Mouse (Mus musculus) limb, embryonic 11.5 days (tissue): ENCODE measurements around the gene Psma6. TPM values are rescaled to one million over a fixed set of nuclear protein-coding genes. Genes with fewer than 3 reads are reported as not detected.

ENCODE experiments used
- ATAC-seq: fragments of 200-750 bp; cut with Nextera tagmentation; 2 replicates; pipeline ENCODE4 v1.8.0; 2017; ENCODE audit warnings: low read depth; ENCODE audit not compliant: insufficient number of reproducible peaks, low FRiP score, low TSS enrichment
- DNase-seq: peaks from one replicate; pipeline ENCODE4 v3.0.0-alpha.2; 2015; ENCODE audit warnings: low spot score
- H3K27ac ChIP-seq: fragments of 300-500 bp; sonication (generic); replicated peaks from 2 replicates; pipeline ENCODE4 v1.5.1; 2014; ENCODE audit warnings: low read depth, mild to moderate bottlenecking, low read length
- H3K27me3 ChIP-seq: fragments of 300-500 bp; sonication (generic); 2 replicates; pipeline ENCODE4 v1.6.1; 2014; ENCODE audit warnings: mild to moderate bottlenecking, low read length, mixed read lengths; ENCODE audit not compliant: control insufficient read depth, insufficient read depth
- H3K36me3 ChIP-seq: fragments of 300-500 bp; sonication (generic); 2 replicates; pipeline ENCODE4 v1.6.1; 2014; ENCODE audit warnings: mild to moderate bottlenecking, low read length, moderate library complexity, mixed read lengths; ENCODE audit not compliant: control insufficient read depth, insufficient read depth
- H3K4me1 ChIP-seq: fragments of 300-500 bp; sonication (generic); 2 replicates; pipeline ENCODE4 v1.6.1; 2014; ENCODE audit warnings: low read length, mixed read lengths; ENCODE audit not compliant: control insufficient read depth, insufficient read depth
- H3K4me2 ChIP-seq: fragments of 300-500 bp; sonication (generic); 2 replicates; pipeline ENCODE4 v1.6.1; 2014; ENCODE audit warnings: low read depth, mild to moderate bottlenecking, moderate library complexity; ENCODE audit not compliant: severe bottlenecking
- H3K4me3 ChIP-seq: fragments of 300-500 bp; sonication (generic); 2 replicates; pipeline ENCODE4 v1.5.1; 2014; ENCODE audit warnings: low read depth, low read length
- H3K9ac ChIP-seq: fragments of 300-500 bp; sonication (generic); 2 replicates; pipeline ENCODE4 v1.6.1; 2014; ENCODE audit warnings: mild to moderate bottlenecking, low read length
- H3K9me3 ChIP-seq: fragments of 300-500 bp; sonication (generic); 2 replicates; pipeline ENCODE4 v1.6.1; 2016; ENCODE audit warnings: low read length; ENCODE audit not compliant: control insufficient read depth
- WGBS: fragments of 180-500 bp; shearing (Covaris S2); extraction: QIAGEN DNeasy Blood & Tissue Kit; methylation state at CpG from one replicate; pipeline ENCODE4 v1.1.7; 2014; 5-methylcytosine and 5-hydroxymethylcytosine counted together
- polyA plus RNA-seq: library from polyadenylated mRNA; unstranded; fragments of >200 nt; fragmentation: Nextera tagmentation; extraction: Ambion mirVana; gene quantifications from 2 replicates; pipeline ENCODE4 v1.2.1, GENCODE M21; 2014

Psma6 gene
- polyA plus RNA-seq, 1 experiment from 2014 or later: 499 TPM

GRCm38 (mm10) chr12:55465401-55465983 lies 81.5 kb downstream of the Psma6 start:
- 86% methylated on average over 17 of the region's 17 CpGs for WGBS
- H3K9ac ChIP-seq: no peak overlapping the region
- H3K4me2 ChIP-seq: no peak overlapping the region
- DNase-seq (no peak), ATAC-seq (no peak)
- H3K4me1 ChIP-seq: peaks cover 19% of the 10 kb centered on the region; the same call in 1 of the 2 replicates
- H3K27me3 ChIP-seq: no peaks in the 10 kb centered on the region
- no peak overlapping the region for H3K4me3 ChIP-seq
- no peak overlapping the region for H3K27ac ChIP-seq
- no peaks in the 10 kb centered on the region for H3K9me3 ChIP-seq
- no peaks in the 10 kb centered on the region for H3K36me3 ChIP-seq

- DNase-seq: no peak
- WGBS: 80% methylated on average over 7 of the region's 7 CpGs
- Histone ChIP-seq H3K27ac (no peak overlapping the region), H3K27me3 (no peaks in the 10 kb centered on the region), H3K4me3 (no peak overlapping the region), H3K4me2 (no peak overlapping the region), H3K36me3 (no peaks in the 10 kb centered on the region), H3K9ac (no peak overlapping the region), H3K4me1 (peaks cover 21% of the 10 kb centered on the region; the same call in 1 of the 2 replicates), H3K9me3 (no peaks in the 10 kb centered on the region)
- ATAC-seq: no peak
These were observed 82.2 kb downstream of the Psma6 start for GRCm38 (mm10) chr12:55466088-55466701.

- no peak overlapping the region for H3K9ac ChIP-seq
- H3K4me3 ChIP-seq: no peak overlapping the region
- no peak for DNase-seq
- H3K4me1 ChIP-seq: peaks cover 17% of the 10 kb centered on the region; the same call in 1 of the 2 replicates
- no peak for ATAC-seq
- no peaks in the 10 kb centered on the region for H3K9me3 ChIP-seq
- H3K27me3 ChIP-seq: no peaks in the 10 kb centered on the region
- H3K27ac ChIP-seq: no peak overlapping the region
- no peak overlapping the region for H3K4me2 ChIP-seq
- 73% methylated on average over 5 of the region's 5 CpGs for WGBS
- H3K36me3 ChIP-seq: no peaks in the 10 kb centered on the region
These were observed 82.8 kb downstream of the Psma6 start for GRCm38 (mm10) chr12:55466816-55467215.

GRCm38 (mm10) chr12:55467331-55468180 lies 83.5 kb downstream of the Psma6 start:
- Histone ChIP-seq H3K9ac (no peak overlapping the region), H3K4me1 (peaks cover 17% of the 10 kb centered on the region; the same call in 1 of the 2 replicates), H3K36me3 (no peaks in the 10 kb centered on the region), H3K4me2 (no peak overlapping the region), H3K4me3 (no peak overlapping the region), H3K27ac (no peak overlapping the region), H3K27me3 (no peaks in the 10 kb centered on the region), H3K9me3 (no peaks in the 10 kb centered on the region)
- 56% methylated on average over 10 of the region's 10 CpGs for WGBS
- ATAC-seq: no peak
- no peak for DNase-seq

Other genes with a start within 250 kb of the Psma6 start
- gene Srp54b, start 229.1 kb upstream of the Psma6 start, polyA plus RNA-seq: 50.8 and 51.2 TPM in 2 replicates
- 4.8 and 5.5 TPM in 2 replicates for gene 1700047I17Rik2, start 184.6 kb upstream of the Psma6 start, polyA plus RNA-seq
- 64.9 and 72.0 TPM in 2 replicates for gene Srp54c, start 154.1 kb upstream of the Psma6 start, polyA plus RNA-seq
- 17.1 and 20.4 TPM in 2 replicates for gene 1110008L16Rik, start 84.6 kb upstream of the Psma6 start, polyA plus RNA-seq
- gene Ppp2r3c, start 81.2 kb upstream of the Psma6 start, polyA plus RNA-seq: 28.2 and 30.0 TPM in 2 replicates
- gene Nfkbia, start 108.4 kb downstream of the Psma6 start, polyA plus RNA-seq: 65.1 and 70.4 TPM in 2 replicates
- gene Aldoart2, start 181.0 kb downstream of the Psma6 start, polyA plus RNA-seq: not detected in 2 replicates
- gene Insm2, start 215.2 kb downstream of the Psma6 start, polyA plus RNA-seq: 0.07 TPM in 1 of 2 replicates, not detected in the other